Mouse (Mus musculus): ENCODE results near the gene Prrx2. TPM values are rescaled to one million over a fixed set of nuclear protein-coding genes. Genes with fewer than 3 reads are reported as not detected.

Prrx2 gene
- polyA plus RNA-seq (2012; rRNA removed), result 3.7 and 4.0 TPM in 2 replicates

DNA sequence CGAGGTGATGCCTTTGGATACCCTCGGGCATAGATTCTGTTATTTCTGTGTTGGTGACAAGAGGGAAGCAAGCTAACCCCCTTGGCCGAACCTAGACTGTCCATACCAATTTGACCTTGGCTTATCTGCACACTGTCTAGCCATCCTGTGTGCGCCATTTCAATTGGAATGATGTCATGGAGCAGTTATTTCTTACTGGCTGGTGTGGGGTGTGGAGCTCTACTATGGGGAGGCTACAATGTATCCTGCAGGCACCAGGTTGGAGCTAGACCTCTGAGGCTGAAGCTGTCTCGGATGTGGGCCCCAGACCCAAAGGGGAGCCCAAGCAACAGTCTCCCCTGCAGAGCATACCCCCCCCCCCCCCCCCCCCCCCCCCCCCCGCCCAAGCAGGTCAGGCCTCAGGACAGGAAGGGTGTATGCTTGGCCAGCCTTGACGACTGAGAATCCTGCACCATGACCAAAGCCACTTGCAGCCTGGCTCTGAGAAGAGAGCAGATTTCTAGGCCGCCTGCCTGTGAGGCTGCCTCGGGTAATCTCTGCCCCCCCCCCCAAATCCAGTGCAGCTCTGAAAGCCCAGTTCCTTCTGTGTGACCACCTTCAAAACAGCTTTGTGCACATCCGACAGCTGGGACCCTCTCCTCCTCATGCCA, at the start of gene Prrx2:
Gene Prrx2, plus strand, starts transcription at position 600 of the 650 bp plus-strand sequence.
- no peak for DNase-seq (ENCODE audit: extremely low spot score in 1 of 2, low spot score in 1 of 2)

DNA sequence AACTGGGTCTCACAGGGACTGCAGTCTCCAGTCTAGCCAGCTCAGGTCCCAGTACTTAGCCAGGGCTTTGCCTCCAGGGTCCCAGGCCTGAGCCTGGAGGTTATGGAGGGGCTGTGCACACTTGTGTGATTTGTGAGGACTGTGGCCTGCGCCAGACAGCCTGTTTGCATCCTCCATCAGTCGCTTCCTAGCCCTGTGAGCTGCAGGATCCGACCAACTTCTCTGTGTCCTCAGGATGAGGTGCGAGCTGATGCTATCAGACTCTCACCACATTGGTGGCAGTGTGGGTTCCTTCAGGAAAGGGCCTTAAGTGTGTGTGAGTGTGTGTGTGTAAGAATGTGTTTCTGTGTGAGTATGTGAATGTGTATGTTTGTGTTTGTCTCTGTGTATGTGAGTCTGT, 47.3 kb upstream of the Prrx2 start:
- no peak for DNase-seq (ENCODE audit: extremely low spot score in 1 of 2, low spot score in 1 of 2)

DNA sequence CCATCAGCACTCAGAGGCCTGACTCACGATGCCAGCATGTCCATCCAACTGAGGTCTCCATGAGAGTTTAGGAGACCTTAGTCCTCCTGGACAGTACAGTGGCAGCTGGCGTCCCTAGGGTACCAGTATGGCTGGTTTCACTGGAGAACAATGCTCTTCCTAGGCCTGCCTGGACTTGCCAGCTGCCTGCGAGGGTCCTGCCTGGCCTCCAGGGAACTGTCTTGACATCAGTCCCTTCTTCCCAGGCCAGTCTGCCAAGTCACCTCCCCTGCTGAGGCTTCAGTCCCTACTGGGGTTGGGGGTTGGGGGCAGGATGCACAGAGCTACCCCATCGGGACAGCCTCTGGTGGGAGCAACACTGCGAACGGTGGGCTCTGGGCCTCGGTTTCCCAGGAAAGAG, 42.7 kb upstream of the Prrx2 start:
- DNase-seq (ENCODE audit: extremely low spot score in 1 of 2, low spot score in 1 of 2), result no peak

DNA sequence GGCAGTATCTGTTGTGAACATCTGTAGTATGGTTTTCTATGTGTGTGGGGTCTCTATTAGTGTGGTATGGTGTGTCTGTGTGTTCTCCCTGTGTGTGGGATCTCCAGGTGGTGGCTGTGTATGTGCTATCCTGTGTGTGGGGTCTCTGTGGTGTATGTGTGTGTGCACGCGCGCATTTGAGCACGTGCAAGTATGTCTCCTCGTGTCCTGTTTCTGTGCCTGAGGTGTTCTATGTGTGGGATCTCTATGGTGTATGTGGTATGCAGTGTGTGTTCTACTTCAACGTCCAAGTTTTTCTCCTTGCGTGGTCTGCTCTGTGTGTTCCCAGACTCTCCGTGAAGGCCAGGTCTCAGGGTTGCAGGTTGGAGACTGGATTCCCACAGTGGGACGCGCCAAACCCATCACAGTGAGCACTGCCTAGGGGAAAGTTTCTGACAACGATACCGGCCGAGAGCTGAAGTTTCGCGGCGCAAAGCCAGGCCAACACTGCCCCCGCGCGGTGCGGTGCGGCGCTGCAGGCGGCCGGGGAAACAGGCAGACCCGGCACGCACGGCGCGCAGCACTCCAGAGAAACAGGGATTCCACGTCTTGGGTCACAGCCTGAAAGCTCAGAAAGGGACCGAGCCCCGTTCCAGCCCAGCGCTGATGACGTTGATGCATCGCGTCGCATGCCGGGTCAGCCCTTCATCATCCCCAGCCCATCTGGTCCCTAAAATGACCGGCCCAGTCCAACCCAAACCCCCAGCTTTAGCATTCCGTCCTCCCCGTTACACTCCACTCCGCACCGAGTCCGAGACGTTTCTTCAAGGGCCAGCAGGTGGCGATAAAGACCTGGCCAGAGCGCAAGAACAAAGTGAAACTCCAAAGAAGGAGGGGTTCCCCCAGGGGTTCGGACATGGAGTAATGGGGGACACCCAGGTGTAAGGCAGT, 40.3 kb upstream of the Prrx2 start:
- DNase-seq (ENCODE audit: extremely low spot score in 1 of 2, low spot score in 1 of 2), result peak; percentile 81 to 99

DNA sequence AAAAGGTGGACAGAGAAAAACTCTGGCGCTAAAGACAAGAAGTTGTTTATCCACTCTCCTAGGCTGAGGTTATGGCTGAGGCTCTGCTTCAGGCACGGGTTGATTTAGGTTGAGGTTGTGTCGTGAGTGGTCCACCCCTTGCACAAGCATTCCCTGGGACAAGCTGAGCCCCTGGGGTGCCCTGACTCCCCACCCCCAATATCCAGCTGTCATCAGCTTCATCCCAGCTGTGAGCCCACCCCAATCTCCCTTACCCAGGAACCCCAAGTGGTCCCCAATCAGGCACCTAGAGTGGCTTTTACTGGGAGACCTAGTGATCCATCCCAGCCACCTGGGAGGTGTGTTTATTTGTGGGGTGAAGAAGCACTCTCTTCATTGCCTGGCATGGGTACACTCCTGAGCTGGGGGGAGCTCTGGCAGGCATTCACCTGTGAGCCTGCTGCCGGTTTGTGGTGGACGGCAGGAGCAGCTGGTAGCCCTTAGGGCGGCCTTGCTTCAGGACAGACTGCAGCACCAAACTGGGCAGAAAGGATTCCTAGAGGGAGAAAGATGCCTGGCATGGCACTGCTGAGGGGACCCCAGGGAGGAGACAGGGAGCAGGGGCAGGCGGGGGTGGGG, 39.4 kb upstream of the Prrx2 start:
- DNase-seq (ENCODE audit: extremely low spot score in 1 of 2, low spot score in 1 of 2), result no peak

- DNase-seq (ENCODE audit: extremely low spot score in 1 of 2, low spot score in 1 of 2), result no peak
These were observed 38.9 kb upstream of the Prrx2 start for GRCm38 (mm10) chr2:30795889-30796275.

DNA sequence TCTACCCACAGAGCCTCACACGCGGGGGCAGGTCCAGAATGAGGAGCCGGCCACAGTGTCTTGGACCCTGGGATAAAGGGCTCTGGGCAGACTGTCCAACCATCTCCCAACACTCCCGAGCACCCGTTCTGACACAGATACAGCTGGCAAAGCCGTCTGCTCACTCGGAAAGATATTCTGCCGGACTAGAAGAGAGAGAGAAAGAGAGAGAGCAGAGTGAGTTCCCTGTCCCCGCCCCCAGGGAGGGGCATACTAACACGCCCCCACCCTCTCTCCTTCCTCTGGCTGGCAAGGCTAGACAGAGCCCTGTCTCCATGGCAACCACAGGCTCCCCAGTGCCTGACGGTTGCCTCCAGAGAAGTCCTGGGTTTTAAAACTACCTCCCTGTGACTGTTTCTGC, 38.4 kb upstream of the Prrx2 start:
- DNase-seq (ENCODE audit: extremely low spot score in 1 of 2, low spot score in 1 of 2), result peak; percentile 92 to 93

GRCm38 (mm10) chr2:30799456-30799855, 35.3 kb upstream of the Prrx2 start:
- no peak for DNase-seq (ENCODE audit: extremely low spot score in 1 of 2, low spot score in 1 of 2)

DNA sequence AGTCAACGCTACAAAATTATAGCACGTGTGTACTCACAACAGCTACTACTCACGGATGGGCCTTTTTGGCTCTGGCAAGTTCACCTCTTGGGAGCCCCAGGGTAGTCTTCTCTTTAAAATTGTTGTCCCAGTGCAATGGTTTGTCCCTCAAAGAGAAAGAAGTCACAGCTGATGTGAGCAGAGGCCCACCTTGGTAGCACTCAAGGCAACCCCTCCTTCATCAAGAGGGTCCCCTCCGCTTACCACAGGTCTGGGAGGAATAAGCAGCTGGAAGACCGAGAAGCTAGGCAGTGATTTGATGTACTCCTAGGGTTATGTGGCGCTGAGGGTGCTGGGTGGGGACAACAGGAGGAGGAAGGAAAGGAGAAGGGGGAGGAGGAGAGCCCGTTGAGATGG, 34.1 kb upstream of the Prrx2 start:
- no peak for DNase-seq (ENCODE audit: extremely low spot score in 1 of 2, low spot score in 1 of 2)

GRCm38 (mm10) chr2:30801067-30801852, 33.5 kb upstream of the Prrx2 start:
- no peak for DNase-seq (ENCODE audit: extremely low spot score in 1 of 2, low spot score in 1 of 2)

DNA sequence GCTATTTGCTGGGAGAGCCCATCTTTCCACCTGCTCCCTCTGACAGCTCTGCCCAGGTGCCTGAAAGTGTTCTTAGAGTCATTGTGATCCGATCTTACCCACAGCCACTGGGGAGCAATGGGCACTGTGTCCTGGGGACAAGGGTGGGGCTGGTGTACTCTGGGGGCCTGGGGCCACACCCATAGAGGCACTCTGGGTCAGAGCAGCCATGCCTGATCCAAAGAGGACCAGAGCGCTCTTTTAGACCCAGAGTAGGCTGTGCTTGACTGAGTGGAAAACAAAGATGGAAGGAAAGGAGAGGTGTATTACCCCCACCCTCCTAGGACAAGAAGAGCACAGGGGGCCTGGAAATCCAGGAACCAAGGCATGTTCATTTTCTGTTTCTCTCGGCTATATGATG, 31.2 kb upstream of the Prrx2 start, which contains the start of gene 1700001O22Rik:
Gene 1700001O22Rik, minus strand, starts transcription at position 58 of the 400 bp plus-strand sequence.
- no peak for DNase-seq (ENCODE audit: extremely low spot score in 1 of 2, low spot score in 1 of 2)

GRCm38 (mm10) chr2:30805983-30806382, 28.8 kb upstream of the Prrx2 start:
- DNase-seq (ENCODE audit: extremely low spot score in 1 of 2, low spot score in 1 of 2), result no peak

- DNase-seq (ENCODE audit: extremely low spot score in 1 of 2, low spot score in 1 of 2), result no peak
These were observed 27.6 kb upstream of the Prrx2 start for GRCm38 (mm10) chr2:30807147-30807647.

DNA sequence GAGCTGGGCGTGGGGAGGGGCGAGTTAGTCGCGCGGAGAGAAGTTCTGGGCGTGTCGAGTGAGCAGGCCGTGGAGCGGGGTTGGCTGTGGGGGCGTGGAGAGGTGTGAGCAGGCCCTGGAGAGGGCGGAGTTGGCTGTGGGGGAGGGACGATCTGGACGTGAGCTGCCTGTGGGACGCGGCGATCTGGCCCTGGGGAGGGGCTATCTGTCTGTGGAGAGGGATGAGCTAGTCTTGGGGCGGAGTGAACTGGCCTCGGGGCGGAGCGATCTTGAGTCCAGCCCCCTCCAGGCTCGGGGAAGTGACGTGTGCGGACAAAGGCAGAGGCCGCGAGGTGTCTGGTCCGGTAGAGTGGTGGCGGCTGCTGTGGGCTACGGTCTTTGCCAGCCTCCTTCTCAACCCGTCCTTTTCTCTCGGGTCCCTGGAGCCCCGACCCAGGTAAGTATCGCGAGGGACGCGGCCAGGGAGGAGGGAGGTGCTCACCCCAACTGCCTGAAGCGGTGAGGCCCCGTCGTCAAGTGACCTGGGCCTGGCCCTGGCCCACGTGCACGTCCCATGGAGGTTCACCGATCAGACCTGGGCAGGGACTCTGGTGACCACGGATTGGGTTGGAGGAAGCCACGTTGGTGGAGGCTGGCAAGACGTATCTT, 27.0 kb upstream of the Prrx2 start, which contains the start of gene Ntmt1:
Gene Ntmt1, plus strand, starts transcription at position 179 of the 648 bp plus-strand sequence.
- peak; percentile 99 for DNase-seq (ENCODE audit: extremely low spot score in 1 of 2, low spot score in 1 of 2)

- no peak for DNase-seq (ENCODE audit: extremely low spot score in 1 of 2, low spot score in 1 of 2)
These were observed 26.5 kb upstream of the Prrx2 start for GRCm38 (mm10) chr2:30808296-30808655.

DNA sequence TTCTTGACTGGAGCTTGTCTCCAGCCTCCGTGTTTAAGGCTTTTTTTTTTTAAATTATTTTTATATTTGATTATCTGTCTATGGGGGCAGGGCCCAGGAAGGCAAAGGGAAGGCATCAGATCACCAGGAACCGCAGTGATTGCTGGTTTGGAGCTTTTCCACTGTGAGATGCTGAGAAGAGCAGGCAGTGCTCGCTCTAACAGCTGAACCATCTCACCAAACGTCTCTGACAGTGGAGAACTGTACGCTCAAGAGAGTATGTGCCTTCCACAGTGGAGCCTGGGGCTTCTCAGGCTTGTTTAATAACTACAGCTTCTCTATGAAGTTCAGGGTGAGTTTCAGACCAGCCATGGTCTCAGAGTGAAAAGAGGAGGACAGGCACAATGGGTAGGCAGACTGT, 25.3 kb upstream of the Prrx2 start:
- DNase-seq (ENCODE audit: extremely low spot score in 1 of 2, low spot score in 1 of 2), result no peak

GRCm38 (mm10) chr2:30810573-30810972, 24.2 kb upstream of the Prrx2 start:
- DNase-seq (ENCODE audit: extremely low spot score in 1 of 2, low spot score in 1 of 2), result no peak

- no peak for DNase-seq (ENCODE audit: extremely low spot score in 1 of 2, low spot score in 1 of 2)
These were observed 18.4 kb upstream of the Prrx2 start for GRCm38 (mm10) chr2:30816383-30816782.

GRCm38 (mm10) chr2:30819873-30820272, 14.9 kb upstream of the Prrx2 start:
- DNase-seq (ENCODE audit: extremely low spot score in 1 of 2, low spot score in 1 of 2), result no peak

DNA sequence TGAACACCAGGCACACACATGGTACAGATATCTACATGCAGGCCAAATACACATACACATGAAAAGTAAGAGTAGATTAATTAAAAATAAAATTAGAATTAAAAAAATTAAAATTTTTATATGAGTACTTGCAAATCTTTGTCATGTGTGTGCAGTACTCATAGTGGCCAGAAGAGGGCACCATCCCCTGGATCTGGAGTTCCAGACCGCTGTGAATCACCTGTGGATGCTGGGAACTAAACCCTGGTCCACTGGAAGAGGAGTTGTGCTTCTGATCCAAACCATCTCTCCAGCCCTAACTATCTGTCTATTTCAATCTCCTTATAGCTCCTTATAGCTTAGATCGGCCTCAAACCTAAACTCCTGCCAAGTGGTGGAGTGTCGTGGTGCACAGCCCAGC, 13.7 kb upstream of the Prrx2 start:
- DNase-seq (ENCODE audit: extremely low spot score in 1 of 2, low spot score in 1 of 2), result no peak

All from frontal cortex, adult 2 months (tissue).